In the genomic region with DNA sequence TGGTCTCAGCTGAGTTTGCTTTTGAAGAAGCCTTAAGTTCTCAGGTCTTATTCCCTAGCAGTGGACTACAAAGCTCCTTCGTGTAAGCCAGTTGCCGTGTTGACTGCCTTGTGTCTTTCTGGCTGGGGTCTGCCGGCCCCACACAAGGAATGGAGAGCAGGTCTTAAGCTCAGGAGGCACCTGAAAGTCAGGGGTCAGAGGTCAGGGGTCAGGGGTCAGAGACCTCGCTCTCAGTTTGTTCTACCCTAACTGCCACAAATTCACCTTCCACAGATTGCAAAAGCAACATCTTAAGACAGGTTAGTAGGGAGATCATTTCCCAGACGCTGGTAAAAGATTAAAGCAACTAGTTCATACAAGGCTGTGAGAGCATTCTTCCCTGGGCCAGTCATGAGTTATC, we compare ENCODE assay signal across 24 mouse cellular contexts.
"Had no signal": no experiment of that assay in that cellular context is flagged by ENCODE, and none has a peak within 500 bp of the region (broad histone marks: within the 10 kb centered on the region; RNA-seq: fewer than 3 reads in every experiment).

No protein-coding gene starts in this region.

- H3K27me3 ChIP-seq: heart, embryonic 13.5 days; heart, embryonic 15.5 days; hindbrain, embryonic 13.5 days; hindbrain, embryonic 15.5 days; kidney, embryonic 15.5 days; limb, embryonic 13.5 days; limb, embryonic 15.5 days; liver, embryonic 13.5 days; liver, embryonic 15.5 days had no signal

- DNase-seq: gastrocnemius, postnatal 14 days; gastrocnemius, postnatal 36 days; heart, adult 11 months; heart, adult 2 months; heart, postnatal 14 days; heart, postnatal 36 days; kidney, adult 11 months; kidney, adult 2 months; kidney, adult 9 months; kidney, postnatal 14 days; kidney, postnatal 36 days; layer of hippocampus, adult 9-11 months; layer of hippocampus, postnatal 36 days; left cerebral cortex, postnatal 4 days; liver, embryonic 13.5 days had no signal

- ATAC-seq: hindbrain, postnatal 0 days had no signal
